Mouse (Mus musculus) hindbrain, embryonic 10.5 days (tissue): ENCODE results near the gene Rab27a. TPM values are rescaled to one million over a fixed set of nuclear protein-coding genes. Genes with fewer than 3 reads are reported as not detected.

Experiments
- DNase-seq: peaks from one replicate; pipeline ENCODE4 v3.0.0-alpha.2; 2017; ENCODE audit warnings: low spot score
- H3K27ac ChIP-seq: fragments of 300-500 bp; sonication (generic); 2 replicates; pipeline ENCODE4 v1.5.1; 2016; ENCODE audit warnings: mild to moderate bottlenecking, moderate library complexity
- H3K27me3 ChIP-seq: fragments of 300-500 bp; sonication (generic); 2 replicates; pipeline ENCODE4 v1.6.1; 2016; ENCODE audit warnings: mild to moderate bottlenecking; ENCODE audit not compliant: poor library complexity, insufficient read depth, severe bottlenecking
- H3K36me3 ChIP-seq: fragments of 300-500 bp; sonication (generic); 2 replicates; pipeline ENCODE4 v1.6.1; 2016; ENCODE audit warnings: mild to moderate bottlenecking, moderate library complexity
- H3K4me1 ChIP-seq: fragments of 300-500 bp; sonication (generic); replicated peaks from 2 replicates; pipeline ENCODE4 v1.6.1; 2016; ENCODE audit warnings: mild to moderate bottlenecking
- H3K4me3 ChIP-seq: fragments of 300-500 bp; sonication (generic); 2 replicates; pipeline ENCODE4 v1.5.1; 2016; ENCODE audit warnings: mild to moderate bottlenecking, moderate library complexity
- H3K9me3 ChIP-seq: fragments of 300-500 bp; sonication (generic); 2 replicates; pipeline ENCODE4 v1.6.1; 2016; ENCODE audit warnings: mild to moderate bottlenecking, moderate library complexity
- WGBS: fragments of 180-500 bp; shearing (Covaris S2); methylation state at CpG from one replicate; pipeline ENCODE4 v1.1.7; 2016; 5-methylcytosine and 5-hydroxymethylcytosine counted together
- polyA plus RNA-seq: library from polyadenylated mRNA; unstranded; fragments of >200 nt; fragmentation: Nextera tagmentation; extraction: Ambion mirVana; gene quantifications from 2 replicates; pipeline ENCODE4 v1.2.1, GENCODE M21; 2016

The Rab27a gene
- polyA plus RNA-seq = 1.5 and 2.1 TPM in 2 replicates

DNA sequence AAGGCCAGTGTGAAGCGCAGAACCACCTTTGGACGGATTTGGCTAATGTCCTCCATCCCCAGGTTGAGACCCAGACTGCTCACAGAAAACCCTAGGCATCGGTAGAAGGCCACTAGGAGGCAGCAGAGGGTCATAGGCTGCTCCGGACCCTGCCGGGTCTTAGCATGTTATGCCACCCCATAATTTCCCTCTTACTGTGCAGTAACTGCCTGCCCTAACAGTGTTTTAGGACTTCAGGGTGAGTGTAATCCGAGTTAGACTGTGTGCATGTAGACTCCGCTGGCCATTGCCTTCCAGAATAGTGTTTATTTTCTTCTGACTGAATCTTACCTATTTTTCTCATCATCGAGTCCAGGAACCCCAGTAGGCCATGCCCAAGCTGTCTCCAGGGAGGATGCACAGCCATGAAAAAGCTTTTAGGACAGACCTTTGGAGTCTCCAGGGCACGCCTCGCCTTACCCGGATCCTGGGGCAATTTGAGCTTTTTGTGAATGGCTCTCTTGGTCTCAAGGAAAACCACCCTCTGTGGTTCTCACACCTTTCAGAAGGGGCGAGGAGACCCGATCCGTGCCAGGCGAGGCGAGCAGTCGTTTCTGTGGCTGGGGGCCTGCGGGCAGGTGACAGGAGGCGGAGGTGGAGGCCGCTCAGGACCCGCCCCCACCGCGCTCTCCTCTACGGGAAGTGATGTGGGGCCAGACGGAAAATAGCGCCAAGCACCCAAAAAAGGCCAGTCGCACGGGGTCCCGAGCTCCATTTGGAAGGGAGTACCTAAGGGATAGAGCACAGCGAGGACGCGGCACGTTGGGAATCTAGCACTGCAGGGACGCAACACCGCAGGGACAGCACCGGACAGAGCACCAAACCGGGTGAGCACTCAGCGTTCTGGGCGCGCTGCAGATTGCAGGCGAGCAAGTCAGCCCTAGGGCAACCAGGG, at the start of gene Rab27a:
TSS of gene Rab27a (plus strand) at position 709 of the 934 bp plus-strand sequence.
- peaks cover 16% of the 10 kb centered on the region for H3K27me3 ChIP-seq
- peak within 1 kb of the TSS; percentile 59 for H3K4me3 ChIP-seq
- 1% methylated on average over 41 of the region's 41 CpGs for WGBS
- peak within 1 kb of the TSS; percentile 57 for H3K27ac ChIP-seq
- H3K36me3 ChIP-seq = no peaks in the 10 kb centered on the region
- H3K9me3 ChIP-seq = no peaks in the 10 kb centered on the region
- DNase-seq = peak; percentile 82
- H3K4me1 ChIP-seq = peaks cover 27% of the 10 kb centered on the region

DNA sequence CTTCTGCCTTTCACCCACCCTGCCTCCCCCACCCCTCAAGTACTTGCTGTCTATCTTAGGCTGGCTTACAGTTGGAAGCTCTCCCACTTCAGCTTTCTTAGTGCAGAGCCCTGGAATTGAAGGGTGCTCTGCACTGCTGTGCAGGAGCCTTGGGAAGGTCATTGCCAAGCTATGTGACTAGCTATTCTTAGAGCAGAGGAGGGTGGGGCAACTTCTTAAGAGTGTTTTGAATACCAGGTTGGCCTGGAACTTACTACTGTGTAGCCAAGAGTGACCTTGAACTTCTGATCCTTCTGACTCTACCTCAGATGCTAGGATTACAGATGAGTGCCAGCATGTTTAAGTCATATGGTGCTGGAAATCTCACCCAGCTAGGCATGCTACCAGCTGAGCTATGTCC, 48.5 kb upstream of the Rab27a start:
- no peak for DNase-seq
- Histone ChIP-seq H3K27ac (no peak overlapping the region), H3K4me1 (no peaks in the 10 kb centered on the region), H3K36me3 (no peaks in the 10 kb centered on the region), H3K27me3 (no peaks in the 10 kb centered on the region), H3K9me3 (no peaks in the 10 kb centered on the region), H3K4me3 (no peak overlapping the region)

DNA sequence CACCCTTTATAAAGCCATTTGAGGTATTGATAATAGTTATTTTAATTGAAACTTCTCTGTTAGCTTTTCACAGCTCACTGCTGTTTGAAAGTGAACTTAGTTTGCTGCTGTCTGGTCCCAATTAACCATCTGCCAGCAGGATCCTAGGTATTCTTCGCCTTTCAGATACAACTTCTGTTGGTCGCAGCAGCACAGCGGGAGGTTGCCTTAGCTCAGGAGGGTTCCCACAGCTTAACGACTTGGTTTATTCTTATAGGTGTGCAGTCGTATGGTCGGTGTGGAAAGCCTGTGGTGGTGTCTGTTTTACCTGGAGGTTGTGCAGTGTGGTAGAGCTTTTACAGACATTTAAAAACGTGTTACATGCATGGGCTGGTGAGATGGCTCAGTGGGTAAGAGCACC, 47.8 kb upstream of the Rab27a start:
- no peak for DNase-seq
- H3K4me3 ChIP-seq = no peak overlapping the region
- 61% methylated on average over 7 of the region's 7 CpGs for WGBS
- no peaks in the 10 kb centered on the region for H3K9me3 ChIP-seq
- no peak overlapping the region for H3K27ac ChIP-seq
- no peaks in the 10 kb centered on the region for H3K27me3 ChIP-seq
- H3K36me3 ChIP-seq = peaks cover 1% of the 10 kb centered on the region; the same call in 1 of the 2 replicates
- no peaks in the 10 kb centered on the region for H3K4me1 ChIP-seq

DNA sequence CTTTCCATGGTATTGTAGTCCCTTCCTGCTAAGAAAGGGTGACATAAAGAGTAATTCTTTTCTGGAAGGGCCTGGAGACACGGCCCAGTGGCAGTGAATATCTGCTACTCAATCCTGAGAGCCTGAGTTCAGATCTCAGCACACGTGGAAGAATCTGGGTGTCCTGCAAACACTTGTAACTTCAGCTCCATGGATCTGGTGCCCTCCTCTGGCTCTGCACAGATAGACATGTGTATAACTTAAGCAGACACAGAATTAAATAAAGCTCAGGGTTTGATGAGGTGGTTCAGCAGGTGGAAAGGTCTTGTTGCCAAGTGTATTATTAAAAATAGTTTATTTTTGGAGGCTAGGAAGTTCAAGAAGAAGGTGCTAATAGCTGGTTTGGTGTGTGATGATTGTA, 44.2 kb upstream of the Rab27a start:
- Histone ChIP-seq H3K36me3 (peaks cover 8% of the 10 kb centered on the region), H3K27me3 (no peaks in the 10 kb centered on the region), H3K4me1 (no peaks in the 10 kb centered on the region), H3K27ac (no peak overlapping the region), H3K9me3 (no peaks in the 10 kb centered on the region), H3K4me3 (no peak overlapping the region)
- WGBS = 72% methylated on average over 2 of the region's 2 CpGs
- no peak for DNase-seq

DNA sequence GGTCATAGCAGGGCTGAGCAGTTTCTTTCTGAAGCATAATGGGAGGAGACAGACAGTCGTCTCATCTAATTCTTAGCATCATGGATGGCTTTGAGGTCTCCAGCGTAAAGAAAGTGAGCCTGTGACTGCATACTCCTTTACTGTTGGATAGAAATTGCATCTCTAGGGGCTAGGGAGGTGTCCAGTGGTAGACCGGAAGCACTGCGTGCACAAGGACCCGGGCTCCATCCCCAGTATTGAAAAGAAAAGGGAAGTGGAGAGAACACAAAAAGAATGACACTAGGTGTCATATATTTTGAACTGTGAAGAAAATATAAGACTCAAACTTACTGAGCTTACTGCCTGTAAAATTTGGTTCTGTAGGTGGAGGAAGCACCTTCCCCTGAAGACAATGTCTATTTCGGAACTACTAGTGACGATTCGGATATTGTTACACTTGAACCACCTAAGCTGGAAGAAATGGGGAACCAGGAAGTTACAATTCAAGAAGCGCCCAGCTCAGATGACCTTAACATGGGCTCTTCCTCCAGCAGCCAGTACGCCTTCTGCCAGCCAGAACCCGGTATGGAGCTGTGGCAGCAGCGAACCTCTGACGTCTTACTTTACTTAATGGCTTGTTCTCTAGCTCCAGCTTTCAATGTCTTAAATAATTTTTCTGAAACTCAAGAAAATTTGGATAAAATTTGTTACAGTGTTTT, 43.2 kb upstream of the Rab27a start:
- 90% methylated on average over 13 of the region's 13 CpGs for WGBS
- H3K36me3 ChIP-seq = peaks cover 18% of the 10 kb centered on the region
- H3K4me3 ChIP-seq = no peak overlapping the region
- DNase-seq = no peak
- H3K27ac ChIP-seq = no peak overlapping the region
- H3K27me3 ChIP-seq = no peaks in the 10 kb centered on the region
- no peaks in the 10 kb centered on the region for H3K9me3 ChIP-seq
- no peaks in the 10 kb centered on the region for H3K4me1 ChIP-seq

DNA sequence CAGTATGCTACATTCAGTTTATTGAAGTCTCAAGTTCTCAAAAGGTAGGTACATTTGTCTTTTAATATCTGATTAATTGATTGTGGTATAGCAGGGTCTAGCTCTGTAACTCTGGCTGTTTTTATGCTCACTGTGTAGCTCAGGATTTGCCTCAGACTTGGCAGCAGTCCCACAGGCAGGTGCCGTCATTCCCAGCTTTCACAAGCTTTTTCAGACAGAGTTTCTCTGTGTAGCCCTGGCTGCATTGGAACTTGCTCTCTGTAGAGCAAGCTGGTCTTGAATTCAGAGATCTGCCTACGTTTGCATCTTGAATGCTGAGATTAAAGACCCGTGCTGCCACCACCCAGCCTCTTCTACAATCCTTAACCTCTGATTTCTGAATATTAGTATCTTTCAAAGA, 42.5 kb upstream of the Rab27a start:
- H3K9me3 ChIP-seq = no peaks in the 10 kb centered on the region
- H3K36me3 ChIP-seq = peaks cover 21% of the 10 kb centered on the region
- H3K4me3 ChIP-seq = no peak overlapping the region
- no peaks in the 10 kb centered on the region for H3K4me1 ChIP-seq
- no peak overlapping the region for H3K27ac ChIP-seq
- H3K27me3 ChIP-seq = no peaks in the 10 kb centered on the region
- no peak for DNase-seq
- WGBS = 82% methylated on average over 3 of the region's 3 CpGs

DNA sequence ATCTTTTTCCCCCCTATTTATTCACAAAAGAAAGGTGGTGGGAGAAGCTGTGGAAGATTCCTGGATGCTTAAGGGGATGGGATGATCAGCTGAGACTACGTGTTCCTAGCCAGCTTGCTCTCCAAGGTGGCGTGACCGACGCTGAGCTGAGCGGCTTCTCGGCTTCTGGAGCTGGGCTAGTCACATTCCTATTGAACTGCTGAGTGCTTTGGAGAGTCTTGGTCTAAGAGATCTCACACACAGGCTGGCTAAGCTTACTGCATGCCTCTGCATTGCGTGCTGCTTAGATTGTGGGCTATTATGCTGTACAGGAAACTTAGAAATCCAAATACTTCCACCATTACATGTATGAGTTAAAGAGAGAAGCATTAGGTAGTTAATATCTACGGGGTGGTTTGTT, 40.6 kb upstream of the Rab27a start:
- H3K27ac ChIP-seq = no peak overlapping the region
- no peak overlapping the region for H3K4me3 ChIP-seq
- WGBS = 87% methylated on average over 8 of the region's 8 CpGs
- H3K27me3 ChIP-seq = no peaks in the 10 kb centered on the region
- no peaks in the 10 kb centered on the region for H3K9me3 ChIP-seq
- H3K36me3 ChIP-seq = peaks cover 21% of the 10 kb centered on the region
- H3K4me1 ChIP-seq = no peaks in the 10 kb centered on the region
- DNase-seq = no peak

DNA sequence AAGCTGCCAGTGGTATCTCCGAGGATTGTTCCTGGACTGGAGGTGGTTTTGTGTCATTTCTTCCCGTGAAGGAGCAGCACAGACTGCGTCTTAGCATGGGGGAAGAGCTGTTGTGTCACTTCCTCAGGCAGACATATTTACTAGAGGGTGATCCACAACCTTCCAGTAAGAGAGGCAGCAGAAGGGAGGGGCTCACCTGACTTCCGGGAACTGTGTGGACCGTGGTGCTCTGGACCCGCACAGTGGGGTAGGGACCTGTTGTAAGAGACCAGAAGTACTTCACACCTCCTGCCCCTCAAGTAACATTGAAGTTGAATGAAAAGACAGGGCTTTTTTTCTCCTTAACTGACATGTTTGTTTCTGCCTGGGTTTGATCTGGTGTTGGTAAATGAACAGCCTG, 39.5 kb upstream of the Rab27a start:
- no peak overlapping the region for H3K27ac ChIP-seq
- H3K36me3 ChIP-seq = peaks cover 24% of the 10 kb centered on the region
- no peaks in the 10 kb centered on the region for H3K9me3 ChIP-seq
- DNase-seq = no peak
- H3K4me1 ChIP-seq = no peaks in the 10 kb centered on the region
- 92% methylated on average over 6 of the region's 6 CpGs for WGBS
- H3K27me3 ChIP-seq = no peaks in the 10 kb centered on the region
- H3K4me3 ChIP-seq = no peak overlapping the region

DNA sequence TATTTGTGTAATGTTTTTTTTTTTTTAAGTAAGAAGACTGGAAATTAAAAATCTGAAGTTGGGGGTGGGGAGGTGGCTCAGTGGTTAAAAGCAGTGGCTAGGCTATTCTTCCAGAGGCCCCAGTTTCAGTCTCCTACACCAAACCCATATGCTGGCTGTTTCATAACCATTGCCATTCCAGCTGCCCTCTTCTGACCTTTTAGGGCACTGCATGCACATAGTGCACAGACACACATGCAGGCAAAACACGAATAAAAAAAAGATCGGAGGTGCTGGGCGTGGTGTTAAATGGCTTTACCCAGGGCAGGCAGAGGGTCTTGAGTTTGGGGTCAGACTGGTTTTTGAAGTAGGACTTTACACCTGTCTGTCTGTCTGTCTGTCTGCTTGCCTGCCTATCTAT, 38.5 kb upstream of the Rab27a start:
- no peak for DNase-seq
- Histone ChIP-seq H3K9me3 (no peaks in the 10 kb centered on the region), H3K27ac (no peak overlapping the region), H3K4me1 (no peaks in the 10 kb centered on the region), H3K36me3 (peaks cover 30% of the 10 kb centered on the region), H3K4me3 (no peak overlapping the region), H3K27me3 (no peaks in the 10 kb centered on the region)
- WGBS = 89% methylated on average over 3 of the region's 3 CpGs

DNA sequence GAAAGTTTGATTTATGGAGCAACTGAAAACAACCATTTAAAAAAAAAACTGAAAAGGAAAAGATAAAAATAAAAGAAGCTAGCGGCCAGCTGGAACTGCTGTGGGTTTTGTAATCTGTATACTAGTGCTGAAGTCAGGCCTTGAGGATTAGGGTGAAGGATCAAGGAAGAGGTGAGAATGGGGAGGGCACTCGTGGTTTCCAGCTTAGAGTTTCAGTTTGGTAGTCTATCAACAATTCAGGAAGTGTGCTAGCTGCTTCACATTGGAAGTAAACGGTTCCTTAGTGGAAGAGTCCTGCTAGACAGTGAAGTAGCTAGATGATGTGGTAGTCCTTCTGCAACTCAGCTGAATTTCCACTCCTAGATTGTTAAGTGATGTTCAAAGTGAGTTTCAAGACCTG, 36.3 kb upstream of the Rab27a start:
- no peak for DNase-seq
- H3K36me3 ChIP-seq = peaks cover 44% of the 10 kb centered on the region
- H3K4me1 ChIP-seq = no peaks in the 10 kb centered on the region
- H3K27ac ChIP-seq = no peak overlapping the region
- 75% methylated on average over 3 of the region's 3 CpGs for whole genome bisulfite sequencing
- no peaks in the 10 kb centered on the region for H3K27me3 ChIP-seq
- no peak overlapping the region for H3K4me3 ChIP-seq
- H3K9me3 ChIP-seq = no peaks in the 10 kb centered on the region

DNA sequence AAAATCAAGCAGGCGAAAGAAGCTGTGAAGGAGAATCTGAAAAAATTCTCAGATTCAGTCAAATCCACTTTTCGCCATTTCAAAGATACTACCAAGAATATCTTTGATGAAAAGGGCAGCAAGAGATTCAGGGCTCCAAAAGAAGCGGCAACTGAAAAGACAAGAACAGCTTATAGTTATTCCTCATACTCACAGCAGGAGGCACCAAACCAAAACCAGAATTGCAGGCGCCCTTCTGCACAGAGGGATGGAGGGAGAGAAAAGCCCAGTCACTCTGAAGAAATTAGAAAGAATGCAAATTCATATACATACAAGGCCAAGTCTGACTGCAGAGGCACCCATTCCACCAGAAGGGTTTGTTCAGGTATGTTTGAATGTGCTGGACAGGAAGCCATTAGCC, 32.0 kb upstream of the Rab27a start:
- 89% methylated on average over 4 of the region's 4 CpGs for WGBS
- Histone ChIP-seq H3K9me3 (no peaks in the 10 kb centered on the region), H3K27me3 (no peaks in the 10 kb centered on the region), H3K36me3 (peaks cover 71% of the 10 kb centered on the region), H3K4me1 (no peaks in the 10 kb centered on the region), H3K4me3 (no peak overlapping the region), H3K27ac (no peak overlapping the region)
- no peak for DNase-seq

DNA sequence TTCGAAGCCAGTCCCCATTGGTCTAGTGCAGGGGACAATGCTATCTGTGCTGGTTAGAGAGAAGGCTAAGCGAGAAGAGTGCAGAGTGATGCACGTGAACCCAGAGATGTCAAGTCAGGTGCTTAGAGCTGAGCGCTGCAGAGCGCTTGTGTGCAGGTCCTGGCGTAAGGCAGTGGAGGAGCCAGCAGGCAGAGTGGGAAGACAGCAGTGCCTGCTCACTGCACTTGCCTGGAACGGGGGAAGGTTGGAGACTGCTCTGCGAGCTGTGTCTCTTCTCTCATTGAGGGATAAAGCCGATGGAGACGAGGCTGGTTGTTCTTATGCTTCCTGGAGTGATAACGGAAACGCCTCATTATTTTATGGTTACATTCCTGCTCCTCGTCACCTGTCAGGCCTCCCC, 29.9 kb upstream of the Rab27a start:
- WGBS = 91% methylated on average over 13 of the region's 13 CpGs
- no peaks in the 10 kb centered on the region for H3K27me3 ChIP-seq
- no peak for DNase-seq
- H3K36me3 ChIP-seq = peaks cover 92% of the 10 kb centered on the region
- no peak overlapping the region for H3K4me3 ChIP-seq
- no peak overlapping the region for H3K27ac ChIP-seq
- no peaks in the 10 kb centered on the region for H3K9me3 ChIP-seq
- H3K4me1 ChIP-seq = no peaks in the 10 kb centered on the region

DNA sequence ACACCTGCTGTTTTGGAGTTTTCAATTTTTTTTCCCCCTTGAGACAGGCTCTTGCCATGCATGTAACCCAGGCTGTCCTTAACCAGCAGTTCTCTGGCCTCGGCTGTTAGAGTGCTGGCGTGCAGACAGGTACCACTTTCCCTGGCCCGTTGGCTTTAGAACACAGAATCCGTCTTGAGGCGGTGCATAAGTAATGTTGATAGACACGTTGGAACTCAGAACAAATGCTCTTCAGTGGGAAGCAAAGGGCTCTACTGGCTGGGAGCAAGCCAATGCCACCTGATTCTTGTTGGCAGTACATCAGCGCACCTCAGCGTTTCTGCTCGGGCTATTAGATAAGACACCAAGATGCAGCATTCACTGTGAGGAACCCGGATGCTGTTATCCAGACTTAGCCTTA, 24.8 kb upstream of the Rab27a start:
- Histone ChIP-seq H3K27ac (no peak overlapping the region), H3K36me3 (peaks cover 76% of the 10 kb centered on the region), H3K27me3 (no peaks in the 10 kb centered on the region), H3K4me1 (no peaks in the 10 kb centered on the region), H3K4me3 (no peak overlapping the region), H3K9me3 (no peaks in the 10 kb centered on the region)
- 93% methylated on average over 10 of the region's 10 CpGs for WGBS
- no peak for DNase-seq
